Mouse (Mus musculus): ENCODE measurements at regions not wholly inside any gene's neighbourhood (a gene's known extent, or its start where the extent isn't known, plus 50 kb on each side); places are given as distances from the start of the nearest gene placed in this dataset.

DNA sequence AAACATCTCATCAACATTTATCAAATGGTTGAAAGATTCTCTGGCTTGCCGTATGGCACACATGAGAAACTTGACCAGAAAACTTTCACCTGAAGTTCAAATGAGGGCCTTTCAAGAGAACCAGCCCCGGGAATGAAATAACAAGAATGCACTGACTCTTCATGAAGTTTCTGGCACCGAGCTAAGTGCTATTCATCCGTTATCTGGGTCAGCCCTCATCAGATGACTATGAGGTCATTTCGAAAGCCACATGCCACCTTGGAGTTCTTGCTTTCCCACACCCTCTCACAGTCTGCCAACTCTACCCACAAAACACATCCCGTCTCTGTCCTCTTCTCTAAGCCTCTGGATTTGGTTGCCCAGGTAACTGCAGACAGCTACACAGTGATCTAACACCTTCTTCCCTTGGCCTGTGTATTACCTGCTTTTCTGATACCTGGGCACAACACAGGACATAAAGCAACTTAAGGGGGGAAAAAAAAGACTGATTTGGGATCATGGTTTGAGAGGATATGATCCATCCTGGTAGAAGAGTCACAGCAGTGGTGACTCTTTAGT is 177.4 kb upstream of the Rad23b start:
- H3K4me3 ChIP-seq (ENCODE audit: insufficient read depth in 1 of 2, low read depth in 1 of 2, low read length in 2 of 2, poor library complexity in 1 of 2, severe bottlenecking in 1 of 2), result no peak overlapping the region
- DNase-seq (ENCODE audit: low read depth, low spot score), result no peak
- H3K27ac ChIP-seq (ENCODE audit: insufficient read depth, low read depth, low read length, poor library complexity, severe bottlenecking), result no peak overlapping the region
- H3K9me3 ChIP-seq (ENCODE audit: control insufficient read depth, insufficient read depth, low read depth, low read length), result no peaks in the 10 kb centered on the region
- TF ChIP-seq CHD2 (IDR thresholded peaks at IDR 0.05; ENCODE audit: low read depth, low read length) (no peak), MAFK (IDR thresholded peaks at IDR 0.05; ENCODE audit: insufficient read depth, low read depth, low read length) (no peak), ZNF384 (IDR thresholded peaks at IDR 0.05; ENCODE audit: low read depth, low read length) (no peak), ZC3H11A (IDR thresholded peaks at IDR 0.05; ENCODE audit: borderline replicate concordance, low read depth, low read length) (no peak), HCFC1 (IDR thresholded peaks at IDR 0.05; ENCODE audit: borderline replicate concordance, insufficient read depth, low read length) (no peak)
- H3K36me3 ChIP-seq (ENCODE audit: control insufficient read depth, insufficient read depth, low read length, poor library complexity, severe bottlenecking), result no peaks in the 10 kb centered on the region
- no peak overlapping the region for H3K9ac ChIP-seq (ENCODE audit: insufficient read depth, low read depth, low read length, poor library complexity, severe bottlenecking)
- no peaks in the 10 kb centered on the region for H3K4me1 ChIP-seq (ENCODE audit: control insufficient read depth in 2 of 2, insufficient read depth in 2 of 2, low read length in 2 of 2, poor library complexity in 1 of 2)
- in situ Hi-C loops (cut with MboI; ENCODE audit: low sequenced_read_pairs in 2 of 2, unreplicated experiment in 2 of 2), result no loop called here

DNA sequence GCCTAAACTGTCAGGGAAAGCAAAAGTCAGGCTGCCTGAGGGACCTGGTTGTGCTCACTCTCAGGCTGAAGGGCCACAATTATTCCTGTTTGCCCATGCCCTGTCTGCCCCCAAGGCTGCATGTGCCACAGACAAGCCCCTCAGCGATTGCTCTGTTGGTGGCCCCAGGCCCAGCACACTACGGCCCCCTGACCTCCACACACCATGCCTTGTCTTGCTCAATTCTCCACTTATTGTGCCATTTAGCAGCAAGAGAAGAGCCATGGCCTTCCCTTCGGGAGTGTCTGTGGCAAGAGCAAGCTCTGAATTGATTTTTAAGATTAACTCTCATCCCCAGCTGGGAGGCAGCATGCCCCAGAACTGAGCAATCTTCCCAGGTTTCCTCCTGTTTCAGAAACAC is 173.8 kb upstream of the Rad23b start:
- in situ Hi-C loops (cut with MboI; ENCODE audit: low sequenced_read_pairs in 2 of 2, unreplicated experiment in 2 of 2), result no loop called here
- DNase-seq (ENCODE audit: low read depth, low spot score), result no peak
- H3K4me3 ChIP-seq (ENCODE audit: insufficient read depth in 1 of 2, low read depth in 1 of 2, low read length in 2 of 2, poor library complexity in 1 of 2, severe bottlenecking in 1 of 2), result no peak overlapping the region
- no peak overlapping the region for H3K27ac ChIP-seq (ENCODE audit: insufficient read depth, low read depth, low read length, poor library complexity, severe bottlenecking)
- H3K9me3 ChIP-seq (ENCODE audit: control insufficient read depth, insufficient read depth, low read depth, low read length), result no peaks in the 10 kb centered on the region
- H3K4me1 ChIP-seq (ENCODE audit: control insufficient read depth in 2 of 2, insufficient read depth in 2 of 2, low read length in 2 of 2, poor library complexity in 1 of 2), result no peaks in the 10 kb centered on the region
- H3K36me3 ChIP-seq (ENCODE audit: control insufficient read depth, insufficient read depth, low read length, poor library complexity, severe bottlenecking), result no peaks in the 10 kb centered on the region
- TF ChIP-seq ZC3H11A (IDR thresholded peaks at IDR 0.05; ENCODE audit: borderline replicate concordance, low read depth, low read length) (no peak), ZNF384 (IDR thresholded peaks at IDR 0.05; ENCODE audit: low read depth, low read length) (no peak), CHD2 (IDR thresholded peaks at IDR 0.05; ENCODE audit: low read depth, low read length) (no peak), MAFK (IDR thresholded peaks at IDR 0.05; ENCODE audit: insufficient read depth, low read depth, low read length) (no peak), HCFC1 (IDR thresholded peaks at IDR 0.05; ENCODE audit: borderline replicate concordance, insufficient read depth, low read length) (no peak)
- H3K9ac ChIP-seq (ENCODE audit: insufficient read depth, low read depth, low read length, poor library complexity, severe bottlenecking), result no peak overlapping the region

DNA sequence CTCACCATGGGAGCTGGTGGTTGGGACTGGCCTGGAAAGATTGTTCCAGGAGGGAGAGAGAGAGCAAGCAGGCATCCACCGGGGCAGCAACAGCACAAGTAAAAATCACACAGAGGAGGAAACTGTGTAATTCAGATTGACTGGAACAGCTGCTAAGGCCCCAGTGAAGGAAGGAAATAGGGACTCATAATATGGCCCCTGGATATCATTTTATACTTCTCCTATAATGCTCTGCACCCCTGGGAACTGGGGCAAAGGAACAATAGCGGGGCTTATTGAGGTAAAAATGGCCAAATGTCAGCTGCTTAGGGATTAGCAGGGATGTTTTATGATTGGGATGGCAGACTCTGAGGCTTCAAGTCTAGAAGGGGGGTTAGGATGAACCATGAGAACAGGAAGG is 170.4 kb upstream of the Rad23b start:
- H3K9ac ChIP-seq (ENCODE audit: insufficient read depth, low read depth, low read length, poor library complexity, severe bottlenecking), result no peak overlapping the region
- TF ChIP-seq ZNF384 (IDR thresholded peaks at IDR 0.05; ENCODE audit: low read depth, low read length) (no peak), HCFC1 (IDR thresholded peaks at IDR 0.05; ENCODE audit: borderline replicate concordance, insufficient read depth, low read length) (no peak), MAFK (IDR thresholded peaks at IDR 0.05; ENCODE audit: insufficient read depth, low read depth, low read length) (no peak), ZC3H11A (IDR thresholded peaks at IDR 0.05; ENCODE audit: borderline replicate concordance, low read depth, low read length) (no peak), CHD2 (IDR thresholded peaks at IDR 0.05; ENCODE audit: low read depth, low read length) (no peak)
- H3K4me3 ChIP-seq (ENCODE audit: insufficient read depth in 1 of 2, low read depth in 1 of 2, low read length in 2 of 2, poor library complexity in 1 of 2, severe bottlenecking in 1 of 2), result no peak overlapping the region
- no peaks in the 10 kb centered on the region for H3K36me3 ChIP-seq (ENCODE audit: control insufficient read depth, insufficient read depth, low read length, poor library complexity, severe bottlenecking)
- in situ Hi-C loops (cut with MboI; ENCODE audit: low sequenced_read_pairs in 2 of 2, unreplicated experiment in 2 of 2), result no loop called here
- no peak for DNase-seq (ENCODE audit: low read depth, low spot score)
- H3K4me1 ChIP-seq (ENCODE audit: control insufficient read depth in 2 of 2, insufficient read depth in 2 of 2, low read length in 2 of 2, poor library complexity in 1 of 2), result no peaks in the 10 kb centered on the region
- no peak overlapping the region for H3K27ac ChIP-seq (ENCODE audit: insufficient read depth, low read depth, low read length, poor library complexity, severe bottlenecking)
- no peaks in the 10 kb centered on the region for H3K9me3 ChIP-seq (ENCODE audit: control insufficient read depth, insufficient read depth, low read depth, low read length)

DNA sequence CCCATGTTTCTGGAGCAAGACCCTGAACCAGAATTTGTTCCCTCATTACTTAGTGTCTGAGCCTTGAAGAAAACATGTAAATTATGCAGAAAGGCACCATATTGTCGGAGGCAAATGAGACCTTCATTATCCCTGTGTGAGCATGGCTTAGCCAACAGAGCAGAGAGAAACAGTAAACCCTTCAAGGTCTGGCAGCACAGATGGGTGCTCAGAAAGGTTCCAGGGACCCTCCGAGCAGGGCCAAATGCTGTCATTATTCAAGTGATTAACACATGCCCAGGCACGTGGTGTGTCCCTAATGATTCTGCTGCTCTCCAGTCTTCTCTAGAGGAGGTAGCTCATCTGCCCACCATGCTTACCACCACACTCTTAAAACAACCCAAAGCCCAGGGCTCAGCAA is 166.3 kb upstream of the Rad23b start:
- no peaks in the 10 kb centered on the region for H3K9me3 ChIP-seq (ENCODE audit: control insufficient read depth, insufficient read depth, low read depth, low read length)
- H3K27ac ChIP-seq (ENCODE audit: insufficient read depth, low read depth, low read length, poor library complexity, severe bottlenecking), result no peak overlapping the region
- no peak overlapping the region for H3K9ac ChIP-seq (ENCODE audit: insufficient read depth, low read depth, low read length, poor library complexity, severe bottlenecking)
- no peaks in the 10 kb centered on the region for H3K36me3 ChIP-seq (ENCODE audit: control insufficient read depth, insufficient read depth, low read length, poor library complexity, severe bottlenecking)
- DNase-seq (ENCODE audit: low read depth, low spot score), result no peak
- H3K4me3 ChIP-seq (ENCODE audit: insufficient read depth in 1 of 2, low read depth in 1 of 2, low read length in 2 of 2, poor library complexity in 1 of 2, severe bottlenecking in 1 of 2), result no peak overlapping the region
- H3K4me1 ChIP-seq (ENCODE audit: control insufficient read depth in 2 of 2, insufficient read depth in 2 of 2, low read length in 2 of 2, poor library complexity in 1 of 2), result no peaks in the 10 kb centered on the region
- TF ChIP-seq ZC3H11A (IDR thresholded peaks at IDR 0.05; ENCODE audit: borderline replicate concordance, low read depth, low read length), result no peak
- no peak for TF ChIP-seq ZNF384 (IDR thresholded peaks at IDR 0.05; ENCODE audit: low read depth, low read length)
- no peak for TF ChIP-seq MAFK (IDR thresholded peaks at IDR 0.05; ENCODE audit: insufficient read depth, low read depth, low read length)
- no peak for TF ChIP-seq CHD2 (IDR thresholded peaks at IDR 0.05; ENCODE audit: low read depth, low read length)
- no peak for TF ChIP-seq HCFC1 (IDR thresholded peaks at IDR 0.05; ENCODE audit: borderline replicate concordance, insufficient read depth, low read length)
- in situ Hi-C loops (cut with MboI; ENCODE audit: low sequenced_read_pairs in 2 of 2, unreplicated experiment in 2 of 2), result no loop called here

DNA sequence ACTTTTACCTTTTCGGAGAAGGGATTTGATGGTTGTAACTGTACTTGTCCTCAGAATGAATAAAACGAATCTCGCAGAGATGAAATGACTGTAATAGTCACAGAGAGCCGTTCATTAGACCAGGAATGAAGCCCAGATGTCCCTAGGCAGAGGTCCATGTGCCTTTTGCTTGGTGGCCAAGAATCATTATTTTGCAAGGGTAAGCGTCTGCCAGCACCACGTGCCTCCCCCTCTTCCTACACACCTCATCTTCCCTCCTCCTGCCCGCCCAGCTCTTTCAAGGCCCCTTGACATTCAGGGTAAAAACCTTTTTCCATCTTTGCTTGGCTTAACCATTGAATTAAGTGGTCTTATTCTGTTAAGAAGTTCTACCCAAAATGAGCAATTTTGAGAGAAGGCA is 161.1 kb upstream of the Rad23b start:
- H3K27ac ChIP-seq (ENCODE audit: insufficient read depth, low read depth, low read length, poor library complexity, severe bottlenecking), result no peak overlapping the region
- H3K4me3 ChIP-seq (ENCODE audit: insufficient read depth in 1 of 2, low read depth in 1 of 2, low read length in 2 of 2, poor library complexity in 1 of 2, severe bottlenecking in 1 of 2), result no peak overlapping the region
- no peak for TF ChIP-seq CHD2 (IDR thresholded peaks at IDR 0.05; ENCODE audit: low read depth, low read length)
- TF ChIP-seq ZC3H11A (IDR thresholded peaks at IDR 0.05; ENCODE audit: borderline replicate concordance, low read depth, low read length), result no peak
- TF ChIP-seq ZNF384 (IDR thresholded peaks at IDR 0.05; ENCODE audit: low read depth, low read length), result no peak
- no peak for TF ChIP-seq HCFC1 (IDR thresholded peaks at IDR 0.05; ENCODE audit: borderline replicate concordance, insufficient read depth, low read length)
- TF ChIP-seq MAFK (IDR thresholded peaks at IDR 0.05; ENCODE audit: insufficient read depth, low read depth, low read length), result no peak
- H3K36me3 ChIP-seq (ENCODE audit: control insufficient read depth, insufficient read depth, low read length, poor library complexity, severe bottlenecking), result no peaks in the 10 kb centered on the region
- H3K9ac ChIP-seq (ENCODE audit: insufficient read depth, low read depth, low read length, poor library complexity, severe bottlenecking), result no peak overlapping the region
- in situ Hi-C loops (cut with MboI; ENCODE audit: low sequenced_read_pairs in 2 of 2, unreplicated experiment in 2 of 2), result no loop called here
- DNase-seq (ENCODE audit: low read depth, low spot score), result no peak
- no peaks in the 10 kb centered on the region for H3K9me3 ChIP-seq (ENCODE audit: control insufficient read depth, insufficient read depth, low read depth, low read length)
- no peaks in the 10 kb centered on the region for H3K4me1 ChIP-seq (ENCODE audit: control insufficient read depth in 2 of 2, insufficient read depth in 2 of 2, low read length in 2 of 2, poor library complexity in 1 of 2)

Data from ES-E14 (cell line).